Mouse (Mus musculus) right cerebral cortex, postnatal 36 days (tissue): ENCODE results near the gene Oas3.

Experiments used
- DNase-seq, 2 experiments: peaks; one replicate each; pipeline ENCODE4 v3.0.0; 2022; ENCODE audit warnings: low spot score in 2 of 2, mixed read lengths in 1 of 2

Gene Oas3

DNA sequence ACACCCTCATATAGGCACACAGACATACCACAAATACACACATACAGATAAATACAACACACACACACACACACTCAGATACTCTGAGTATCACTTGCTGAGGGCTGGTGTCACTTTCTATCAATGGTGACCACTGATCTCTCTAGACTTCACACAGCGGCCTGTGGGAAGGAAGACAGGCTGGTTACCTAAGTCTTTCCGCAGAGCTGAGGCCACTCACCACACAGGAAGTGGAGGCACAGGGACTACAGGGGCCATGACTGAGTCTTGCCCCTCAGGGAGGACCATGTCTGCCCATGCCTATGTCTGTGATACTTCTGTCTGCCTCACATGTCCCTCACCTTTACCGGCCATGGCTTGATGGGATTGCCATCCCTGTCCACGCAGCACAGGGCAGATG is 23.2 kb downstream of the Oas3 start:
- no peak for DNase-seq

- no peak for DNase-seq
Observed at GRCm38 (mm10) chr5:120752786-120753185, 24.7 kb downstream of the Oas3 start.

DNA sequence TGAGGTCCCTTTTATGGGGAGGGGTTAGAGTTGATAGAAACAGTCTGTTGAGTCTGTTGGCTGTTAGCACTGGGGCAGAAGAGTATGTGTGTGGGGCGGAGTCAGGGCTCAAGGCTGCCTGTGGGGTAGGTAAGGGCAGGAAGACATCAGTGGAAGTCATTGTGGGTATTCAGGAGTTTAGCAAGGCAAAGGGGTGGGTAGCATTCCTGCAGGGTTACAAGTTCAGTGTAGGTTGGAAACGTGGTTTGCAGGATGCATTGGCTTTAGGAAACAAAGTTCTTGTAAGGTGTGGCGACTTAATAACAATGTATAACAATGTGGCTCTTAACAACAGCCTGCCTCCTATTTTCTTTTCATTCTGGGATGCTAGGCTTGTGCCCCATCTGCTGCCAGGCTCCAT is 26.3 kb downstream of the Oas3 start:
- no peak for DNase-seq

DNA sequence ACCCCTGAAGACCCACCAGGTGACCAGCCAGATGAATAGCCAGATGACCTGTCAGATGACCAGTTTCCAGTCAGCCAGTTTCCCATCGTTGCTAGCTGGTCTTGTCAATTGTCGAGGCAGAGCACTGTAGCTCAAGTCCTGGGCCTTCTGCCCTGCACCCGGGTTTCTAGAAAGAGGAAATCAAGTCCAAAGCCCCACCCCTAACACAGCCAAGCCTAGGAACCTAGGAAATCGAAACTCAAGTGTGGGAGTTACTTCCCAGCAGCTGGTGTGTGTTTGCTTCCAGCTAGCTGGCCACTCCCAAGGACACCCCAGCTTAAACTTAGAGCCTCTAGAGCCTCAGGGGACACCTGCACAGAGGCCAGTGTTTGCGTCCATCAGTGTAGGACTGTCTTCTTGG is 27.8 kb downstream of the Oas3 start, which contains the start of gene Oas2:
Gene Oas2, minus strand, starts transcription at position 166 of the 400 bp plus-strand sequence.
- no peak for DNase-seq

GRCm38 (mm10) chr5:120746451-120746850 is 31.0 kb downstream of the Oas3 start:
- DNase-seq: peak; percentile 22 to 24

- DNase-seq: no peak
Observed at GRCm38 (mm10) chr5:120742125-120742524, 35.3 kb downstream of the Oas3 start.

- peak in 1 of 2 experiments; percentile 31 for DNase-seq
Observed at GRCm38 (mm10) chr5:120734380-120734990, 43.0 kb downstream of the Oas3 start.

GRCm38 (mm10) chr5:120733696-120734095 is 43.8 kb downstream of the Oas3 start:
- no peak for DNase-seq

GRCm38 (mm10) chr5:120732740-120733139 is 44.7 kb downstream of the Oas3 start:
- DNase-seq: no peak

DNA sequence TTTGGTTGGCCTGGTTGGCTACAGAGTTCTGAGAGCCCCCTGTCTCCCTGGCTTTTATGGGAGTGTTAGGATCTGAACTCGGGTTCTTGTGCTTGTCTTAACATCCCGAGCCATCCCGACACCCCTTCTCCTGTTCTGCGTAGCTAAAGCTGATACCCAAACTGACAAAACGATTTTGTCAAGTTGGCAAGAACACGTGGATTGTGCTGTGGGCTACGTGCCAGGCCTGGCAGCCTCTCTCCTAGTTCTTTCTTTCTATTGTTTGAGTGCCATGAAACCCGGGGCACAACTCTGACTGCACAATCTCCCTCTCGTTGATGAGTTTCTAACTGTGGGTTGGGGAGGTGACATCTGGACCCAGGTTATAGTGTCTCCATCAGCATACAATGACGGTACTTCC is 48.1 kb downstream of the Oas3 start:
- DNase-seq: no peak

GRCm38 (mm10) chr5:120725811-120726455 is 51.5 kb downstream of the Oas3 start:
- DNase-seq: no peak

DNA sequence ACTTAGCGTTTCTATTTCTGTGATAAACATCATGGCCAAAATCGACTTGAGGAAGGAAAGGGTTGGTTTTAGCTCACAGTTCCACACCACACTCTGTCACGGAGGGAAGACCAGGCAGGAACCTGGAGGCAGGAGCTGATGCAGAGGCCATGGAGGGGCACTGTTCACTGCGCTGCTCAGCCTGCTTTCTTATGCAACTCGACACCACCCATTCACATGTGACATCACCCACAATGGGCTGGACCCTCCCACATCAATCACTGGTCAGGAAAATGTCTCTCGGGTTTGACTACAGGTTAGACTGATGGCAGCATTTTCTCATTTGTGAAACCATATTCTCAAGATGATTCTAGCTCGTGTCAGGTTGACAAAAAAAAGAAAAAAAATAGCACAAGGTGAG is 56.5 kb downstream of the Oas3 start:
- DNase-seq: no peak

GRCm38 (mm10) chr5:120718600-120719378 is 58.7 kb downstream of the Oas3 start:
- DNase-seq: no peak

GRCm38 (mm10) chr5:120717136-120717535 is 60.3 kb downstream of the Oas3 start:
- no peak for DNase-seq

DNA sequence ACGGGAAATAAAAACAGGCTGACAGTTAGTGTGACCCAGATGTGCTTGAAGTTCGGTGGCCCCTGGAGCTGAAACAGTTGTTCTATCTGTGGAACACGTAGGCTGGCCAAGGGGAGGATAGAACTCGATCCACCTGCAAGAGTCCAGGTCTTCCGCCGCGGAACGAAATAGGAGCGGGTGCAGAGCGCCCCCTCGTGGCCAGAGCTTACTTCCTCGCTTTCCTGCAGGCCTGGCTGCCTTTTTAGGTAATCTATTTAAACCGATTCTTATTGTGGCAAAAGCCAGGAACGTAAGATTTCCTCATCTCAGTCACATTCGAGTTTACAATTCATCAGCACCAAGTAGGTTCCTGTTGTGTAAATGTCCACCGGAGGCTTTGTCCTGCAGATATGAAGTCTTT is 63.1 kb downstream of the Oas3 start:
- peak; percentile 58 to 64 for DNase-seq

DNA sequence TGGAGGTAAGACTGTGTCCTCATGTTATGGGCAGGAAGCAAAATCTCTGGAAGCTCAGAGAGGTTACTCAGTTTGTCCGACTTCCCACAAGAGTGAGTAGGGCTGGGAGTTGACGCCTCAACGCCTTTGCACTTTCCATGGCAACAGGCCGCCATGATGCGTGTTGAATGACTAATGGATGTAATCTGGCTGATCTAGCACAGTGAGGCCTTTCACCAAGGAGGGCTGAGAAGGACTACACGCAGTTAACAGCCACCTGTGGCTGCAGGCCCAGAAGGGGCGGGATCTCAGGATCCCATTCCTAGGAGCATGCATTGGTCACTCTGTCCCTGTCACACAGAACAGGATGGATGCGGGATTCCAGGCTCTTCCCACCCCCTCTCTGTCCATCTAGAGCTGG is 64.7 kb downstream of the Oas3 start:
- no peak for DNase-seq

DNA sequence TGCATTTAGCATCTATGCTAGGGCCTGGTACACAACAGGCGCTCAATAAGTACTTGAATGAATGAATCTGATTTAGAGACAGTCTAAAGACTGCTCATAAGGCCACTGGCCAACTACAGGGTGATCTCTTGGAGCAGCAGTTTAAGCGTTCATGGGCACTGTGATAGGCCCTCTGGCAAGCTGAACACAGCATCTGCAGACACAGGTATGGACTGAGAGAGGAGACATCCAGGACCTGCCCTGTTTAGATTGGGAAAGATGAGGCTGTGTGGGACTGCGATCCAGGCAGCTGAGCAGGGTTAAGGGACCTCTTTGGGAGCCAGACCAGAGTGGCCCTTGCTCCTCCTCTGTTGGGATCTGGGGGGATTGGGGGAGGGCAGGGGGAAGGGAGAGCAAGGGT is 65.6 kb downstream of the Oas3 start, which contains the start of gene Dtx1:
Gene Dtx1, minus strand, starts transcription at position 101 of the 400 bp plus-strand sequence.
- DNase-seq: no peak

DNA sequence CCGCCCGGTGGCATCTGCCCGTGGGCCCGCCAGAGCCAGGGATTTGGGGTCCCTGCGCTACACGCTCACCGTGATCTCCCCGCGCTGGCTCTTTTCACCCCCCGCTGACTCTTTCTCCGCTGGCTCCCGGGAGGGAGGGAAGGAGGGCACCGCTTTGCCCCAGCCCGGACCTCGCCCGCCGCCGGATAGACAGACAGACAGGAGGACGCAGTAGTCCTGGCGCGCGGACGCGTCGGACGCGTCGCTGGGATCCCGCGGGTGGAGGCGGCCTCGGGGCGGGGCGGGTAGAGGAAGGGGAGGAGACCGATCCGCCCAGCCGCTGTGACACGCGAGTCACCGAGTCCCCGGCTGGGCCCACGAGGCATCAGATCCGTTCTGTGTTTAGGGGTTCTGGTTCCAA is 66.0 kb downstream of the Oas3 start:
- DNase-seq: peak; percentile 75 to 76

DNA sequence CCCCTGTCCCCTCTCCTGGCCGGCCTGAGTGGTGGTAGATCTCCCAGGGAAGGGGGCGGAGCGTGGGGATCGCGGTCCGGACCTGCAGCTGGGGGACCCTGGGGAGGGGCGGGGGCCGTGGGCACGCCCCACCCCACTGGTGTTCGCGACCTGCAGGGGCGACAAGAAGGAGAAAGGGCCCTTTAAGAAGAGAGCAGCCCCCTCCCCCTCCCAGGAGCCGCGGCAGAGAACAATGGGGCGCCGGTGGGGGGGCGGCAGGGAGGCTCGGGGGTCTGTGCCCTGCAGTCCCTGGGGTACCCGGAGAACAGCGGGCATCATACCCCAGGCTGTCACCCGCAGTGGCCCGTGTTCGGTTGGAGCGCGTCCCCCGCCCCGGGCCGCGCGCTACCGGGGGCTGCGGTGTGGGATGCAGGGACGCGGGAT is 66.6 kb downstream of the Oas3 start:
- no peak for DNase-seq

- peak in 1 of 2 experiments; percentile 31 for DNase-seq
Observed at GRCm38 (mm10) chr5:120710161-120710825, 67.2 kb downstream of the Oas3 start.

DNA sequence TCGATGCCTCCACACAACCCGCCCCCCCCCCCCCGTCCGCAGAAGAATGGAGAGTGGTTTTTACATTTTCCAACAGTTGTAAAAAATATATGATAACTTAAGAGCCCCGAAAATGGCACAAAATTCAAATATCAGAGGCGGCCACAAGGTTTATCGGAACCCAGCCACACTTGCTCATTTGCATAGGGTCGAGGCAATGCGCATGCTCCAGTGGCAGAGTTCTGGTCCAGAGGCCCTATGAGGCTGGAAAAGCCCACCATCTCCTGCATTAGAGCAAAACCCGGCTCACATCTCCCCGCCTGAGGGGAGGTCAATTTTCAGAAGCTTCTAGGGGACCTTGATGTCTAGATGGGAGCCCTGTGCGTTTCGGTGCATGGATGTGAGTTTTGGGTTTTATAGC is 70.5 kb downstream of the Oas3 start:
- no peak for DNase-seq

DNA sequence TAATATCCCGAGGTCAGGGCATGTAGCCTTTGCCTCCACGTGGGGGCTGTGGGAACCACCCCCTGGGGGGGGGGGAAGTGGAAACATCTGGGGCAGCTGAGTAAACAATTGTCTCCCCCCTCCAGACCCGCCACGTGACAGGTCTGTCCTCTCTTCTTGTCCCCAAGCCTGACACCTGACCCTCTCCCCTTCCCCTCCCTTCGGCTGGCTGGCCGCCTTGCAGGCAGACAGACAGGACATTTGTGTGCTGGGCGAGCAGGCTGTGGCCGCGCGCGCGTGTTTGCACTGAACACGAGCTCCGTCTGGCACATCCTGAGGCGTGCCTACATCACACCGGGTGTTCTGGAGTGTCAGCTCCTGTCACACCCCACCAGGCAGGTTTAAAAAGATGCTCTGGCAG is 70.9 kb downstream of the Oas3 start:
- peak; percentile 43 to 45 for DNase-seq
